In genomic region chr7:34202147-34202546, GRCm38 (mm10) we compare ENCODE assay signal across 18 mouse cellular contexts. TPM values are rescaled to one million over a fixed set of nuclear protein-coding genes. Genes with fewer than 3 reads are reported as not detected.
"Had no signal": no experiment of that assay in that cellular context is flagged by ENCODE, and none has a peak within 500 bp of the region (broad histone marks: within the 10 kb centered on the region; RNA-seq: fewer than 3 reads in every experiment).

No protein-coding gene starts in this region.

RNA-seq across cellular contexts. Expression of gene Gm6096, which starts 48.7 kb away (rescaled TPM):
- polyA plus RNA-seq: limb, embryonic 10.5 days; limb, embryonic 11.5 days; limb, embryonic 15.5 days; liver, adult 2 months; liver, embryonic 11.5 days; liver, embryonic 12.5 days; liver, embryonic 13.5 days; liver, embryonic 15.5 days; liver, postnatal 0 days; lung, adult 2 months; lung, embryonic 16.5 days; lung, postnatal 0 days; macrophage; midbrain, embryonic 10.5 days; midbrain, embryonic 11.5 days; midbrain, embryonic 15.5 days; midbrain, postnatal 0 days; neural tube, embryonic 12.5 days had no signal
